Mouse (Mus musculus) thymus, postnatal 0 days (tissue): Measurements from ENCODE around the gene Cib2. TPM values are rescaled to one million over a fixed set of nuclear protein-coding genes. Genes with fewer than 3 reads are reported as not detected.
"Not testable (repeated sequence)": the region's sequence is repeated elsewhere in the genome, so short reads cannot be mapped to it uniquely, and the experiment has no call there.

Experiments
- DNase-seq: peaks from one replicate; pipeline ENCODE4 v3.0.0-alpha.2; 2015; ENCODE audit warnings: low spot score
- polyA plus RNA-seq: library from polyadenylated mRNA; unstranded; fragments of >200 nt; fragmentation: Nextera tagmentation; extraction: Ambion mirVana; gene quantifications from 2 replicates; pipeline ENCODE4 v1.2.1, GENCODE M21; 2015

The Cib2 gene
- 1.5 and 1.8 TPM in 2 replicates for polyA plus RNA-seq

DNA sequence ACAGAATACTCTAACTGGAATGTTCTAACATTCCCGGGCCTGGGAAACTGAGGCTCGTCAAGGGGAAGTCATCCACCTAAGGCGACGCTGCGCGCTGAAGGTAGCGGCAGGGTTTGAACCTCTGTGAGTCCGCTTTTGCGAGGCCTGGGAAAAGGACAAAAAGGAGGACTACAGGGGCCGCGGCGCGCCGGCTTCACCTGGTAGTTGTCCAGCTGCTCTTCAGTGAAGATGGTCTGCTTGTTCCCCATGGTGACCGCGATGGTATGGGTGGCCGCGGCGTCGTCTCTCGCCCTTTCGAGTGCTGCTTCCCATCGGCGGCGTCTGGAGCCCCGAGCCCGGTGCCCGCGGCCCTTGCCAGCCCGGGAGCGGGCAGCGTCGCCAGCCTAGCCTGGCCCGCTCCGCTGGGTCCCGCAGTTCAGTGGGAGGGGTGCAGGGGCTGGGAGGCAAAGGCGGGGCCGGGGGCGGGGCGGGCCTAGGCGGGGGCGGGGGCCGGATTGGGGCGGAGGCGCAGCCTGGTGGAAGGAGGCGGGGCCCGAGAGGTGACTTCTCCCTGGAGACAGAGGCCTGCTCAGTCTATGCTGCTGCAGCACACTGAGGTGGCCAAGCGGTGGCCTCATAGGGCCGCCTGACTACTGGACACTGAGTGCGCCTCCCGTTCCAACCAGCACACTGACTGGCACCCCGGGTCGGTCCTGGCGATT lies at the start of gene Cib2:
Gene Cib2 (minus strand): TSS at position 448 of the 701 bp plus-strand sequence.
- peak; percentile 68 for DNase-seq

GRCm38 (mm10) chr9:54604886-54605285 lies 44.9 kb upstream of the Cib2 start:
- DNase-seq: peak; percentile 38

GRCm38 (mm10) chr9:54604131-54604654 lies 44.2 kb upstream of the Cib2 start:
- no peak for DNase-seq

DNA sequence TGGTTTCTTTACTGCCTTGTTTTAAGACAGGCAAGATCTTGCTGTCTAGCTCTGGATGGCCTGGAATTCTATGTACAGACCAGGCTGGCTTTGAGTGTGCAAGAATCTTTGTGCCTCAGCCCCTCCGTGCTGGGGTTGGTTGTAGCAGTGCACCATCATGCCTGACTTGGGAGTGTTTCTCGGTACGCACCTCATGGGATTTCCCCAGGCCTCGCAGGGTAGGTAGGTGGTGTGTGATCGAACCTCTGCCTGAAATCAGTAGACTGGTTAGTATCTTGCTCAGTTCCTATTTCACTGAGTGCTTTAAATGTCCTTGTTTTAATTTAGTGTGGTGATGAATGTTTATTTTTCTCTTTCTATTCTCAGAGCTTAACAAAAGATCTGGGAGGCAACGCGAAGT lies 42.9 kb upstream of the Cib2 start:
- DNase-seq: no peak

DNA sequence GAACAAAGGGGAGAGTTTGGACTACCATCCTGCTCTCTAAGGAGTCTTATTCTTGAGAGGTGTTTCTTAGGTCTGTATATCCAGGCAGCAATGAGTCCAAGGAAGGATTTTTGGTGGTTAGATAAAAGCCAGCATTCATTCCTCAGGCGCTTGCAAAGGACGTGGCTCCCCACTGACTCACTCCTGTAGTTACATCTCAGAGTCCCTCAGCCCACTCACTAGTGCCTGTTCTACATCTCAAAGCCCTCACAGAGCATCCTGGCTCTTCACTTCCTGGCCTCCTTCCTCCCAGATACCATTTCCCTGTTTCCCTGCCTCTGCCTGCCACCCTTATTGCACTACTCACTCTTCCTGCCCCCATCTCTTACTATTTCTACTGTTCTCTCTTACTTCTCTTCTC lies 42.4 kb upstream of the Cib2 start:
- no peak for DNase-seq

DNA sequence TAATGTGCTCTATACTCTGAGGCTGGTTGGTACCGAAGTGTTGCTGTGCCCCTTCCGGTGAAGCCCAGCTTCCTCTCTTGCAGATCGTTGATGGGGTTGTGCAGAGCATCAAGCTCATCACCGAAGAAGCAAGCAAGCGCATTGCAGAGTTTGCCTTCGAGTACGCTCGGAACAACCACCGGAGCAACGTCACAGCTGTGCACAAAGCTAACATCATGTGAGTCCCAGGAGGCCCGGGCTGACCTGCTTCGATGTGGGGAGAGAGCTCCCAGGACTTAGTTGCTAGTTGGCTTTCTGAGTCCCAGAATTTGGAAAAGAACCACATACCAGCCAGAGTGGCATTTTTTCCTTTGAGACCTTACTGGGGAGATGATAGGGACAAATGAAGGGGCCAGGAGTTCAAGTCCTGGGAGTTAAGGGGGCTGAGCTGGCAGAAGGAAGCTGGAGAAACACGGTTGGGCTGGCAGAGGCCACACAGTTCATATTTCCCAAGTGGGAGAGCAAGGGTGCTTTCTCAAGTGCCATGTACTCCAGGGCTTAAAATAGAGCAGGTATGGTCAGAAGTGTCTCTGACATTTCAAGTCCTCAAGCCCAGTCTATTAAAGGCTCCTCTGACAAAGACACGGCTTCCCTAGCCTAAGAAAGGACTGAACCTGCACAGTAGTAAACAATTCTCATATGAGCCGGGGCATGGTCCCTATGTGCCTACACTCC lies 36.9 kb upstream of the Cib2 start:
- DNase-seq: no peak

DNA sequence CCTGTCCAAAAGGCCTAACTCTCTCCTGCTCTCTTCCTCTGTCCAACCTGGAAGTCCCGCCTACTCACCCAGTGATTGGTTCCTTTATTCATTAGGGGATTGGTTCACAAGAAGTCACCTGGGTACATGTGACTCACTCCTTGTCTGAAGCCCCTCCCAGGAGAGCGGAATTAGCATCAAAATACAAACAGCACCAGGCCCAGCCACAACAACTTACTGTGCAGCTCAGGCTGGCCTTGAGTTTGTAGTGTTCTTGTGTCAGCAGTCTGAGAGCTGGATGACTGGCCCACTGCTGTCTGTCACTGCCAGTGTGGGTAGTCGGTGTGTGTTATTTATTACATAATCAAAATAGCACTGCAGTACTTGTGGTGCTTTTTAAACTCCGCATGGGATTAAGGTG lies 33.6 kb upstream of the Cib2 start:
- DNase-seq: not testable (repeated sequence)

DNA sequence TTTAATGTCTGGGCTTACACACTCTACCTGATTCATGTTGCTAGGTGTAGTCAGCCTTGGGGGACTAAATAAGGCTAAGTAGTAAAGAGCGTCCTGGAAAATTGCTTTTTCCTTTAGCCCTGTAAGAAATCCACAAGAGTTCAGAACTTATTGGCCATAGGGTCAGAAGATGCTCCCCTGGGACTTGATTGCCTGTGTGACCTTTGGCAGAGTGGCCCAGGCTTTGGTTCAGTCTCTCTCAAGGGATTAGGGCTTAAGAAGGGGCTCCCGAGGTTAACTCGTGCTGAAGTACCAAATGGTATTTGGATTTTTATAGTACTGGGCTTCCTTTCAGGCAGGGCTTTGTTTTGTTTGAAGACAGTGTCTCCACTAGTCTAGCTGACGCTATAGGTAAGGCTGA lies 27.8 kb upstream of the Cib2 start:
- no peak for DNase-seq

DNA sequence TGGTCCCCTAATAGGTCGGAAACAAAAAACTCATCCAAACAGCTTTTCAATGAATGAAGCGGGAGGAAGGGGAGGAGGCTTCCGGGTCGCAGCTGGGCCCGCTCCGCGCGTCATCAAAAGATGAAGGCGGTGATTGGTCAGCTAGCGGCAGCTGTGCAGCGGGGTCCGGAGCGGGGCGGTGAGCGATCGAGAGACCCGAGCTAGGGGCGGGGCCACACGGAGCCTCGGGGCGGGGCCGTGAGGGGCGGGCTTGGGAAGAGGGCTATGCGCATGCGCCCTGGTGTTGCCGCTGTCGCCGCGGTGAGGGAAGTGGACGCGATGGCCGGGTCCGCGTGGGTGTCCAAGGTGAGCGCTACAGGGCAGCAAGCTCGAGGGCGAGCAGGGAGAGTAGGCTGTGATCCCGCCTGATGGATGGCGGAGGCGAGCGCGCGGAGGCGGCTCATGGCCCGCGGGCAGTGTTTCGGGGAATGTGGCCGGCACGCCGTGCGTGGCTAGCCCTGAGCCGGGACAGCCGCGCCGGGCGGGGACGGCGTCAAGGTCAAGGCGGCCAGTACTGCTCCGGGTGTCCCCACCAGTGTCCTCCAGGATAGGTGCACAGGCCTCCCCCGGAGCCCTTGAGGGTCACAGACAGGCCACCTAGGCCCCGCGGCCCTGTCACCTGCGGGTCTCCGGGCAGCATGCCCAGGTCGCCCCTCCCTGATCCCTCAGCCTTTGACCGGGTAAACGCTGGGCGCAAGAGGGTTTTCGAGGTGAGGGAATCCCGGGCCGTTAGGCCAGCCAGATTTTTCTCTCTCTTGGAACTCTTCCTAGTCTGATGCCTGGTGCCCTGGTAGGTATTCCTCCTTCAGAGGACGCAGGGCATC lies 26.4 kb upstream of the Cib2 start, which contains the start of gene Idh3a:
Gene Idh3a (plus strand): TSS at position 136 of the 863 bp plus-strand sequence.
- DNase-seq: peak; percentile 97

DNA sequence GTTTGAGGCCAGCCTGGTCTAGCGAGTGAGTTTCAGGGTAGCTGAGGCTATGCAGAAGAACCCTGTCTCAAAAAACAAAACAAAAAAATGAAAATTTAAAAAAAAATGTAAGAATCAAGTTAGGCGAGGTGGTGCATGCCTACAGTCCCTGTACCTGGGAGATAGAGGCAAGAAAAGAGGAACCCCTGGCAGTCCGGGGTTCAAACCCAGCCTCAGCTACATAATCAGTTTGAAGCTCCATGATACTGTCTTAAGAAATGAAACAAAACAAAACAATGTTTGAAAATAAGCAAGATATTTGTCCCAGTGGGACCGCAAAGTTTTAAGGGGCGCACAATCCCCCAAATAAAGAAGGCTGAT lies 25.8 kb upstream of the Cib2 start:
- DNase-seq: no peak

GRCm38 (mm10) chr9:54584127-54584526 lies 24.1 kb upstream of the Cib2 start:
- DNase-seq: not testable (repeated sequence)

GRCm38 (mm10) chr9:54583712-54584111 lies 23.7 kb upstream of the Cib2 start:
- no peak for DNase-seq

- no peak for DNase-seq
Measured at GRCm38 (mm10) chr9:54571130-54571839, 11.3 kb upstream of the Cib2 start.

DNA sequence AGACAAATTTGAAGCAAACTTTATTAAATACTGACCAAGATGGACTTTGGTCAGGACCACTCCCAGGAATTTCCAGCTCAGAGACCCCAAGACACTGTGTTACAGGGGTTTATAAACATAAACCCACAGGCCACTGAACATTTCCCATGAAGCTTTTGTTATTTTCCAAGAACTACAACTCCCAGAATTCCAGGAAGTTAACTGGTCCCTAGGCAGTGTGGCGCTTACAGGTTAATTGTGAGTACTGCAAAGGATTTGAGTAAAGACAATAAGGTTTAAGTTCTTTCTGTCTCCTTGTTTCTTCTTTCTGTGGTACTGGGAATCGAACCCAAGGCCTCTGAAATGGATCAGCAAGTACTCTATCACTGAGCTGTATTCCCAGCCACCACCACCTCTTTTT lies 8.7 kb upstream of the Cib2 start:
- no peak for DNase-seq

- no peak for DNase-seq
Measured at GRCm38 (mm10) chr9:54566958-54567357, 6.9 kb upstream of the Cib2 start.

GRCm38 (mm10) chr9:54560831-54561601 lies 998 bp upstream of the Cib2 start:
- DNase-seq: no peak

- no peak for DNase-seq
Measured at GRCm38 (mm10) chr9:54558731-54559130, 1.3 kb downstream of the Cib2 start.

DNA sequence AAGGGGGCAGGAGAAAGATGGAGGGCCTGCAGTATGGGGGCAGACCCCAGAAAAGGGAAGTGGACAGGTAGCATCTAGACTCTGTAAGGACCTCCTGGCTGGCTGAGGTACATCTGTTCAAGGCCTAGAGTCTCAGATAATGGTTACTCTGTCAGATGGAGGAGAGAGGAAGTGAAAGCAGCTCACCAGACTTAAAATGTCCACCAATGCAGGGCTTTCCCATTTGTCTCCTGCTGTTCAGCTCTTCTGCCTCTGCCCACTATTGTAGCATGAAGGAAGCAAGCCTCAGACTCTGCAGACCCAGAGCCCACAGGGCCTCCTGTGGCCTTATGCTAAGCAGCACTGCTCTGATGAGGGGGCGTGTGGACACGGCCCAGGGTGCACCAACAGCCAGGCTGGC lies 5.0 kb downstream of the Cib2 start:
- no peak for DNase-seq

DNA sequence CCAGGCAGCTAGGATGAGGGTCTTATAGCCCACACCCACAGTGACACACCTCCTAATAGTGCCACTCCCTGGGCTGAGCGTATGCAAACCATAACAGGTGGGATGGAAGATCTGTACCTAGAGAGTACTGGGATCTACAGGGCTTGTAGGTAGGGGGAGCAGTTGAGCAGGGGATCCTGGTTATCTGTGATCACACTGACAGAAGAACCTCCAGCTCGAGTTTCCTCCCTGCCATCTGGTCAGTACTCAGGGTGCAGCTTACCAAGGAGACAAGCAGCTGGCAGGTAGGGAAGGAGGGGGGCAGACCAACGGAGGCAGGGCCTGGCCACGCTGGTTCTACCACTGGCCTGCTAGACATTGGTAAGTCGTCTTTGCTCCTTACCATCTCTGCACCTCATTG lies 7.6 kb downstream of the Cib2 start:
- DNase-seq: peak; percentile 26

DNA sequence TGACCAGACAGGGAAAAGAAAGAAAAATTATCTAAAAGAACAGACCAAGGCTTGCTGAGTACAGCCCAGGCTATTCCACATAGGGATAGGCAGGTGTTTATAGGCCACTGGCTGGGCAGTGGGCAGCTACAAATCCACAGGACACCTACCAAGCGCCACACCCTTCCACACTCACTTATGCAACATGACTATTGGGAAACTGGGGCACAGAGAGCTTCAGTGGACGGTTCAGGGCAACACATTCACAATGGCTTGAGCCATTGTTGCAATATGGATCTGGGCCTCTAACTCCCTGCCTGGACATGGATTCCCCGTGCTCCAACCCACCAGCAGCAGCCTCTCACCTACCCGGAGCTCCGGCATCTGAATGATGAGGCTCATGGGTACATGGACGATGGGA lies 10.6 kb downstream of the Cib2 start:
- DNase-seq: no peak
